Mouse (Mus musculus) limb, embryonic 10.5 days (tissue): ENCODE results near the gene Agpat1. TPM values are rescaled to one million over a fixed set of nuclear protein-coding genes. Genes with fewer than 3 reads are reported as not detected.
A peak's percentile ranks its signal among the peaks of the same experiment; 100 is the strongest.

ENCODE experiments used
- DNase-seq: peaks from one replicate; pipeline ENCODE4 v3.0.0-alpha.2; 2017; ENCODE audit warnings: low spot score
- H3K27ac ChIP-seq: fragments of 300-500 bp; sonication (generic); 2 replicates; pipeline ENCODE4 v1.5.1; 2016; ENCODE audit warnings: mild to moderate bottlenecking
- H3K27me3 ChIP-seq: fragments of 300-500 bp; sonication (generic); 2 replicates; pipeline ENCODE4 v1.6.1; 2016; ENCODE audit warnings: low read depth, mild to moderate bottlenecking; ENCODE audit not compliant: poor library complexity, severe bottlenecking
- H3K36me3 ChIP-seq: fragments of 300-500 bp; sonication (generic); 2 replicates; pipeline ENCODE4 v1.6.1; 2016; ENCODE audit warnings: mild to moderate bottlenecking, moderate library complexity
- H3K4me1 ChIP-seq: fragments of 300-500 bp; sonication (generic); 2 replicates; pipeline ENCODE4 v1.6.1; 2016
- H3K4me3 ChIP-seq: fragments of 300-500 bp; sonication (generic); 2 replicates; pipeline ENCODE4 v1.5.1; 2016; ENCODE audit warnings: mild to moderate bottlenecking, moderate library complexity
- H3K9me3 ChIP-seq: fragments of 300-500 bp; sonication (generic); replicated peaks from 2 replicates; pipeline ENCODE4 v1.6.1; 2016; ENCODE audit warnings: mild to moderate bottlenecking
- WGBS: fragments of 180-500 bp; shearing (Covaris S2); methylation state at CpG from one replicate; pipeline ENCODE4 v1.1.7; 2016; 5-methylcytosine and 5-hydroxymethylcytosine counted together
- polyA plus RNA-seq: library from polyadenylated mRNA; unstranded; fragments of >200 nt; fragmentation: Nextera tagmentation; extraction: Ambion mirVana; gene quantifications from 2 replicates; pipeline ENCODE4 v1.2.1, GENCODE M21; 2016

Agpat1 gene
- polyA plus RNA-seq, 1 experiment from 2014 or later: 51.0 TPM

GRCm38 (mm10) chr17:34588767-34589166, 15.3 kb upstream of the Agpat1 start:
- DNase-seq: no peak
- peak overlapping the region; percentile 95 for H3K4me3 ChIP-seq
- H3K27me3 ChIP-seq: no peaks in the 10 kb centered on the region
- H3K4me1 ChIP-seq: peaks cover 84% of the 10 kb centered on the region
- peak overlapping the region; percentile 100 for H3K27ac ChIP-seq
- H3K36me3 ChIP-seq: no peaks in the 10 kb centered on the region
- H3K9me3 ChIP-seq: no peaks in the 10 kb centered on the region
- 69% methylated on average over 3 of the region's 3 CpGs for WGBS

- 53% methylated on average over 7 of the region's 7 CpGs for WGBS
- H3K27ac ChIP-seq: peak overlapping the region; percentile 100
Measured at GRCm38 (mm10) chr17:34589206-34589605, 14.9 kb upstream of the Agpat1 start.

GRCm38 (mm10) chr17:34589681-34590101, 14.4 kb upstream of the Agpat1 start, which contains the start of gene Gpsm3:
TSS of gene Gpsm3 (plus strand) at chr17:34589806.
- WGBS: 13% methylated on average over 7 of the region's 7 CpGs
- no peak for DNase-seq
- peak within 1 kb of the TSS; percentile 100 for H3K27ac ChIP-seq
- no peaks in the 10 kb centered on the region for H3K27me3 ChIP-seq
- peaks cover 9% of the 10 kb centered on the region for H3K36me3 ChIP-seq
- H3K4me1 ChIP-seq: peaks cover 90% of the 10 kb centered on the region
- H3K4me3 ChIP-seq: peak within 1 kb of the TSS; percentile 95
- no peaks in the 10 kb centered on the region for H3K9me3 ChIP-seq

More at GRCm38 (mm10) chr17:34589206-34589605, 14.9 kb upstream of the Agpat1 start:
- Histone ChIP-seq H3K36me3 (peaks cover 4% of the 10 kb centered on the region), H3K9me3 (no peaks in the 10 kb centered on the region), H3K27me3 (no peaks in the 10 kb centered on the region), H3K4me3 (peak overlapping the region; percentile 95), H3K4me1 (peaks cover 88% of the 10 kb centered on the region)
- no peak for DNase-seq

- H3K4me3 ChIP-seq: peak overlapping the region; percentile 95
- no peaks in the 10 kb centered on the region for H3K27me3 ChIP-seq
- no peak for DNase-seq
- no peaks in the 10 kb centered on the region for H3K9me3 ChIP-seq
- peaks cover 15% of the 10 kb centered on the region for H3K36me3 ChIP-seq
- WGBS: 72% methylated on average over 15 of the region's 15 CpGs
- H3K4me1 ChIP-seq: peaks cover 93% of the 10 kb centered on the region
- H3K27ac ChIP-seq: peak overlapping the region; percentile 100
Measured at GRCm38 (mm10) chr17:34590154-34590987, 13.7 kb upstream of the Agpat1 start.

- Histone ChIP-seq H3K4me1 (peaks cover 93% of the 10 kb centered on the region), H3K4me3 (peak within 1 kb of the TSS; percentile 95), H3K9me3 (no peaks in the 10 kb centered on the region), H3K36me3 (peaks cover 25% of the 10 kb centered on the region), H3K27me3 (no peaks in the 10 kb centered on the region), H3K27ac (peak within 1 kb of the TSS; percentile 100)
- DNase-seq: no peak
- 4% methylated on average over 21 of the region's 21 CpGs for WGBS
Measured at GRCm38 (mm10) chr17:34591029-34591993, 12.8 kb upstream of the Agpat1 start, which contains the start of gene Pbx2. TSS of gene Pbx2 (plus strand) at chr17:34591266.

GRCm38 (mm10) chr17:34591994-34592375, 12.1 kb upstream of the Agpat1 start:
- Histone ChIP-seq H3K36me3 (peaks cover 29% of the 10 kb centered on the region), H3K27ac (peak overlapping the region; percentile 100), H3K9me3 (no peaks in the 10 kb centered on the region), H3K4me1 (peaks cover 87% of the 10 kb centered on the region), H3K4me3 (peak overlapping the region; percentile 95), H3K27me3 (no peaks in the 10 kb centered on the region)
- DNase-seq: peak; percentile 95
- WGBS: under 1% methylated on average over 35 of the region's 35 CpGs

- 2% methylated on average over 32 of the region's 32 CpGs for WGBS
- DNase-seq: peak; percentile 60
- H3K9me3 ChIP-seq: no peaks in the 10 kb centered on the region
- peaks cover 85% of the 10 kb centered on the region for H3K4me1 ChIP-seq
- H3K27ac ChIP-seq: peak overlapping the region; percentile 100
- no peaks in the 10 kb centered on the region for H3K27me3 ChIP-seq
- peaks cover 29% of the 10 kb centered on the region for H3K36me3 ChIP-seq
- H3K4me3 ChIP-seq: peak overlapping the region; percentile 95
Measured at GRCm38 (mm10) chr17:34592581-34593549, 11.2 kb upstream of the Agpat1 start.

GRCm38 (mm10) chr17:34593752-34594525, 10.1 kb upstream of the Agpat1 start:
- 55% methylated on average over 34 of the region's 34 CpGs for WGBS
- H3K4me3 ChIP-seq: peak overlapping the region; percentile 95
- peaks cover 81% of the 10 kb centered on the region for H3K4me1 ChIP-seq
- H3K9me3 ChIP-seq: no peaks in the 10 kb centered on the region
- no peaks in the 10 kb centered on the region for H3K27me3 ChIP-seq
- H3K27ac ChIP-seq: peak overlapping the region; percentile 100; the same call in 1 of the 2 replicates
- DNase-seq: no peak
- peaks cover 29% of the 10 kb centered on the region for H3K36me3 ChIP-seq

GRCm38 (mm10) chr17:34596098-34596497, 8.0 kb upstream of the Agpat1 start:
- no peak for DNase-seq
- Histone ChIP-seq H3K4me1 (peaks cover 64% of the 10 kb centered on the region), H3K27me3 (no peaks in the 10 kb centered on the region), H3K4me3 (no peak overlapping the region), H3K36me3 (peaks cover 44% of the 10 kb centered on the region), H3K9me3 (no peaks in the 10 kb centered on the region), H3K27ac (no peak overlapping the region)
- WGBS: 77% methylated on average over 8 of the region's 8 CpGs

- DNase-seq: no peak
- H3K27ac ChIP-seq: peak within 1 kb of the TSS; percentile 51; the same call in 1 of the 2 replicates
- no peaks in the 10 kb centered on the region for H3K9me3 ChIP-seq
- no peaks in the 10 kb centered on the region for H3K27me3 ChIP-seq
- H3K4me1 ChIP-seq: peaks cover 62% of the 10 kb centered on the region
- peaks cover 54% of the 10 kb centered on the region for H3K36me3 ChIP-seq
- WGBS: 12% methylated on average over 6 of the region's 6 CpGs
- H3K4me3 ChIP-seq: no peak within 1 kb of the TSS
Measured at GRCm38 (mm10) chr17:34597566-34598095, 6.4 kb upstream of the Agpat1 start, which contains the start of gene Ager. TSS of gene Ager (plus strand) at chr17:34597862.

- Histone ChIP-seq H3K27ac (no peak overlapping the region; the same call in 1 of the 2 replicates), H3K4me3 (no peak overlapping the region), H3K9me3 (no peaks in the 10 kb centered on the region), H3K27me3 (no peaks in the 10 kb centered on the region), H3K36me3 (peaks cover 44% of the 10 kb centered on the region), H3K4me1 (peaks cover 49% of the 10 kb centered on the region)
- WGBS: 80% methylated on average over 9 of the region's 9 CpGs
- DNase-seq: no peak
Measured at GRCm38 (mm10) chr17:34599891-34600290, 4.2 kb upstream of the Agpat1 start.
